Mouse (Mus musculus): ENCODE measurements at regions not wholly inside any gene's neighbourhood (a gene's known extent, or its start where the extent isn't known, plus 50 kb on each side); places are given as distances from the start of the nearest gene placed in this dataset.
"Not testable (repeated sequence)": the region's sequence is repeated elsewhere in the genome, so short reads cannot be mapped to it uniquely, and the experiment has no call there.

- in situ Hi-C loops (cut with MboI; ENCODE audit: low pct_ligation_motif_present, low pct_unique_long_range_greater_than_20kb, low sequenced_read_pairs) (no loop called here), dilution Hi-C loops (cut with MboI; ENCODE audit: extremely low pct_ligation_motif_present, extremely low pct_unique_long_range_greater_than_20kb, low sequenced_read_pairs) (no loop called here)
- H3K27ac ChIP-seq (ENCODE audit: insufficient read depth, low read depth), result no peak overlapping the region
- H3K4me2 ChIP-seq (ENCODE audit: insufficient read depth, low read depth, poor library complexity, severe bottlenecking), result no peak overlapping the region
- no peak for TF ChIP-seq TCF12 (IDR thresholded peaks at IDR 0.05; ENCODE audit: low read depth, low read length)
- no peak for TF ChIP-seq PAX5 (IDR thresholded peaks at IDR 0.05; ENCODE audit: low read length)
- TF ChIP-seq CHD1 (IDR thresholded peaks at IDR 0.05; ENCODE audit: low read depth, low read length), result no peak
- TF ChIP-seq USF1 (IDR thresholded peaks at IDR 0.05; ENCODE audit: low read depth, low read length), result no peak
- TF ChIP-seq RAD21 (IDR thresholded peaks at IDR 0.05; ENCODE audit: low read depth, low read length), result no peak
- no peak for TF ChIP-seq ZMIZ1 (IDR thresholded peaks at IDR 0.05; ENCODE audit: low read depth, low read length)
- TF ChIP-seq MYC (IDR thresholded peaks at IDR 0.05; ENCODE audit: low read depth, low read length), result no peak
- TF ChIP-seq BHLHE40 (IDR thresholded peaks at IDR 0.05; ENCODE audit: low read depth, low read length), result no peak
- H3K79me2 ChIP-seq (replicated peaks; ENCODE audit: control insufficient read depth, extremely low read depth, insufficient read depth, poor library complexity, severe bottlenecking), result no peaks in the 10 kb centered on the region
- H3K9me3 ChIP-seq (replicated peaks; ENCODE audit: low read length), result peaks cover 33% of the 10 kb centered on the region
- H3K4me3 ChIP-seq (replicated peaks in 1 of 3; ENCODE audit: low read depth in 2 of 3, low read length in 2 of 3, poor library complexity in 1 of 3), result no peak overlapping the region
- no peak for DNase-seq (ENCODE audit: extremely low read depth)
- H3K36me3 ChIP-seq (replicated peaks in 1 of 2; ENCODE audit: control insufficient read depth in 1 of 2, insufficient read depth in 1 of 2, low read length in 1 of 2), result no peaks in the 10 kb centered on the region
- H3K4me1 ChIP-seq (ENCODE audit: control insufficient read depth in 1 of 2, insufficient read depth in 2 of 2), result no peaks in the 10 kb centered on the region
- no peaks in the 10 kb centered on the region for H3K27me3 ChIP-seq (replicated peaks)
- no peak overlapping the region for H3K9ac ChIP-seq (ENCODE audit: insufficient read depth, low read depth)
Measured at GRCm38 (mm10) chr9:98228226-98228625, 59.0 kb upstream of the Nmnat3 start.

- Histone ChIP-seq H3K9ac (ENCODE audit: insufficient read depth, low read depth) (no peak overlapping the region), H3K4me3 (replicated peaks in 1 of 3; ENCODE audit: low read depth in 2 of 3, low read length in 2 of 3, poor library complexity in 1 of 3) (no peak overlapping the region), H3K9me3 (replicated peaks; ENCODE audit: low read length) (peaks cover 29% of the 10 kb centered on the region), H3K4me2 (ENCODE audit: insufficient read depth, low read depth, poor library complexity, severe bottlenecking) (no peak overlapping the region), H3K4me1 (ENCODE audit: control insufficient read depth in 1 of 2, insufficient read depth in 2 of 2) (no peaks in the 10 kb centered on the region), H3K36me3 (replicated peaks in 1 of 2; ENCODE audit: control insufficient read depth in 1 of 2, insufficient read depth in 1 of 2, low read length in 1 of 2) (no peaks in the 10 kb centered on the region), H3K27me3 (replicated peaks) (no peaks in the 10 kb centered on the region), H3K27ac (ENCODE audit: insufficient read depth, low read depth) (no peak overlapping the region), H3K79me2 (replicated peaks; ENCODE audit: control insufficient read depth, extremely low read depth, insufficient read depth, poor library complexity, severe bottlenecking) (no peaks in the 10 kb centered on the region)
- dilution Hi-C loops (cut with MboI; ENCODE audit: extremely low pct_ligation_motif_present, extremely low pct_unique_long_range_greater_than_20kb, low sequenced_read_pairs), result no loop called here
- TF ChIP-seq ETS1 (conservative IDR thresholded peaks at IDR 0.05; ENCODE audit: low read depth, low read length) (no peak), IRF4 (IDR thresholded peaks at IDR 0.05; ENCODE audit: low read depth, low read length) (no peak), BHLHE40 (IDR thresholded peaks at IDR 0.05; ENCODE audit: low read depth, low read length) (no peak), SIN3A (IDR thresholded peaks at IDR 0.05; ENCODE audit: low read length) (no peak), CHD1 (IDR thresholded peaks at IDR 0.05; ENCODE audit: low read depth, low read length) (no peak), MAX (IDR thresholded peaks at IDR 0.05; ENCODE audit: low read length) (no peak), MXI1 (IDR thresholded peaks at IDR 0.05; ENCODE audit: low read depth, low read length) (no peak), MAZ (IDR thresholded peaks at IDR 0.05; ENCODE audit: low read depth, low read length) (no peak), PAX5 (IDR thresholded peaks at IDR 0.05; ENCODE audit: low read length) (no peak)
- DNase-seq (ENCODE audit: extremely low read depth), result no peak
- in situ Hi-C loops (cut with MboI; ENCODE audit: low pct_ligation_motif_present, low pct_unique_long_range_greater_than_20kb, low sequenced_read_pairs), result no loop called here
Measured at GRCm38 (mm10) chr9:98228907-98229306, 58.3 kb upstream of the Nmnat3 start.

GRCm38 (mm10) chr9:98234731-98235130 lies 52.5 kb upstream of the Nmnat3 start:
- H3K27ac ChIP-seq (ENCODE audit: insufficient read depth, low read depth); H3K4me1 ChIP-seq (ENCODE audit: control insufficient read depth in 1 of 2, insufficient read depth in 2 of 2); H3K79me2 ChIP-seq (replicated peaks; ENCODE audit: control insufficient read depth, extremely low read depth, insufficient read depth, poor library complexity, severe bottlenecking); H3K27me3 ChIP-seq (replicated peaks); in situ Hi-C loops (cut with MboI; ENCODE audit: low pct_ligation_motif_present, low pct_unique_long_range_greater_than_20kb, low sequenced_read_pairs); H3K4me2 ChIP-seq (ENCODE audit: insufficient read depth, low read depth, poor library complexity, severe bottlenecking); H3K36me3 ChIP-seq (replicated peaks in 1 of 2; ENCODE audit: control insufficient read depth in 1 of 2, insufficient read depth in 1 of 2, low read length in 1 of 2); dilution Hi-C loops (cut with MboI; ENCODE audit: extremely low pct_ligation_motif_present, extremely low pct_unique_long_range_greater_than_20kb, low sequenced_read_pairs); H3K9ac ChIP-seq (ENCODE audit: insufficient read depth, low read depth); H3K4me3 ChIP-seq (replicated peaks in 1 of 3; ENCODE audit: low read depth in 2 of 3, low read length in 2 of 3, poor library complexity in 1 of 3): not testable (repeated sequence)
- H3K9me3 ChIP-seq (replicated peaks; ENCODE audit: low read length), result peaks cover 27% of the 10 kb centered on the region
- DNase-seq (ENCODE audit: extremely low read depth), result peak; percentile 6
